Mouse (Mus musculus) forebrain, embryonic 14.5 days (tissue): ENCODE results near the gene Tnfaip1. TPM values are rescaled to one million over a fixed set of nuclear protein-coding genes. Genes with fewer than 3 reads are reported as not detected.

Experiments used
- ATAC-seq: fragments of 200-750 bp; cut with Nextera tagmentation; 2 replicates; pipeline ENCODE4 v1.8.0; 2017; ENCODE audit warnings: mild to moderate bottlenecking, moderate library complexity
- DNase-seq: peaks from one replicate; pipeline ENCODE4 v3.0.0-alpha.2; 2015; ENCODE audit warnings: low spot score
- H3K27ac ChIP-seq: fragments of 300-500 bp; sonication (generic); 2 replicates; pipeline ENCODE4 v1.5.1; 2014; ENCODE audit warnings: low read depth, mild to moderate bottlenecking, control low read depth, low read length, moderate library complexity
- H3K27me3 ChIP-seq: fragments of 300-500 bp; sonication (generic); replicated peaks from 2 replicates; pipeline ENCODE4 v1.6.1; 2014; ENCODE audit warnings: low read length, control low read depth, mixed read lengths; ENCODE audit not compliant: control insufficient read depth, insufficient read depth
- H3K36me3 ChIP-seq: fragments of 300-500 bp; sonication (generic); 2 replicates; pipeline ENCODE4 v1.6.1; 2014; ENCODE audit warnings: low read length, control low read depth; ENCODE audit not compliant: control insufficient read depth, insufficient read depth
- H3K4me1 ChIP-seq: fragments of 300-500 bp; sonication (generic); 2 replicates; pipeline ENCODE4 v1.6.1; 2014; ENCODE audit warnings: antibody characterized with exemption, low read length, control low read depth; ENCODE audit not compliant: control insufficient read depth, insufficient read depth
- H3K4me2 ChIP-seq: fragments of 300-500 bp; sonication (generic); 2 replicates; pipeline ENCODE4 v1.6.1; 2014; ENCODE audit warnings: mild to moderate bottlenecking, control low read depth, low read length
- H3K4me3 ChIP-seq: fragments of 300-500 bp; sonication (generic); 2 replicates; pipeline ENCODE4 v1.5.1; 2014; ENCODE audit warnings: low read depth, low read length, control low read depth
- H3K9ac ChIP-seq: fragments of 300-500 bp; sonication (generic); 2 replicates; pipeline ENCODE4 v1.6.1; 2014; ENCODE audit warnings: mild to moderate bottlenecking, low read length, control low read depth, moderate library complexity
- H3K9me3 ChIP-seq: fragments of 300-500 bp; sonication (generic); replicated peaks from 2 replicates; pipeline ENCODE4 v1.6.1; 2016; ENCODE audit warnings: low read length, control low read depth, mixed read lengths; ENCODE audit not compliant: control insufficient read depth
- WGBS: fragments of 180-500 bp; shearing (Covaris S2); extraction: QIAGEN DNeasy Blood & Tissue Kit; methylation state at CpG from one replicate; pipeline ENCODE4 v1.1.7; 2014; 5-methylcytosine and 5-hydroxymethylcytosine counted together
- polyA plus RNA-seq: library from polyadenylated mRNA; unstranded; fragments of >200 nt; fragmentation: Nextera tagmentation; extraction: Ambion mirVana; gene quantifications from 2 replicates; pipeline ENCODE4 v1.2.1, GENCODE M21; 2014

Tnfaip1 gene
- polyA plus RNA-seq, 1 experiment from 2014 or later, result 66.1 TPM

- Histone ChIP-seq H3K9ac (no peak overlapping the region), H3K36me3 (peaks cover 46% of the 10 kb centered on the region), H3K9me3 (no peaks in the 10 kb centered on the region), H3K4me3 (no peak overlapping the region), H3K4me1 (no peaks in the 10 kb centered on the region), H3K27me3 (no peaks in the 10 kb centered on the region), H3K27ac (no peak overlapping the region), H3K4me2 (no peak overlapping the region)
- 92% methylated on average over 6 of the region's 6 CpGs for WGBS
- DNase-seq (no peak), ATAC-seq (no peak)
Measured at GRCm38 (mm10) chr11:78567614-78568013, 31.5 kb upstream of the Tnfaip1 start.

GRCm38 (mm10) chr11:78566775-78567174 is 30.6 kb upstream of the Tnfaip1 start:
- DNase-seq (no peak), ATAC-seq (no peak)
- Histone ChIP-seq H3K9me3 (no peaks in the 10 kb centered on the region), H3K4me1 (no peaks in the 10 kb centered on the region), H3K36me3 (peaks cover 37% of the 10 kb centered on the region), H3K27ac (no peak overlapping the region), H3K9ac (no peak overlapping the region), H3K4me3 (no peak overlapping the region), H3K27me3 (no peaks in the 10 kb centered on the region), H3K4me2 (no peak overlapping the region)
- WGBS, result 85% methylated on average over 6 of the region's 6 CpGs

GRCm38 (mm10) chr11:78560447-78560846 is 24.3 kb upstream of the Tnfaip1 start:
- WGBS, result 14% methylated on average over 4 of the region's 4 CpGs
- Histone ChIP-seq H3K27me3 (no peaks in the 10 kb centered on the region), H3K4me1 (no peaks in the 10 kb centered on the region), H3K27ac (no peak overlapping the region), H3K36me3 (no peaks in the 10 kb centered on the region), H3K4me3 (no peak overlapping the region), H3K9me3 (no peaks in the 10 kb centered on the region), H3K9ac (no peak overlapping the region), H3K4me2 (no peak overlapping the region)
- DNase-seq (peak; percentile 92), ATAC-seq (peak; percentile 76)

GRCm38 (mm10) chr11:78557241-78557640 is 21.1 kb upstream of the Tnfaip1 start:
- H3K9me3 ChIP-seq, result no peaks in the 10 kb centered on the region
- no peaks in the 10 kb centered on the region for H3K27me3 ChIP-seq
- WGBS, result 52% methylated on average over 8 of the region's 8 CpGs
- ATAC-seq, result no peak
- H3K27ac ChIP-seq, result no peak overlapping the region
- no peak overlapping the region for H3K4me2 ChIP-seq
- DNase-seq, result no peak
- H3K4me3 ChIP-seq, result no peak overlapping the region
- no peaks in the 10 kb centered on the region for H3K36me3 ChIP-seq
- no peak overlapping the region for H3K9ac ChIP-seq
- no peaks in the 10 kb centered on the region for H3K4me1 ChIP-seq

GRCm38 (mm10) chr11:78556070-78556469 is 19.9 kb upstream of the Tnfaip1 start:
- 87% methylated on average over 4 of the region's 4 CpGs for WGBS
- ATAC-seq (no peak), DNase-seq (no peak)
- H3K9ac ChIP-seq, result no peak overlapping the region
- H3K4me2 ChIP-seq, result no peak overlapping the region
- no peaks in the 10 kb centered on the region for H3K36me3 ChIP-seq
- H3K4me3 ChIP-seq, result no peak overlapping the region
- H3K27me3 ChIP-seq, result no peaks in the 10 kb centered on the region
- H3K27ac ChIP-seq, result no peak overlapping the region
- peaks cover 1% of the 10 kb centered on the region; the same call in 1 of the 2 replicates for H3K4me1 ChIP-seq
- no peaks in the 10 kb centered on the region for H3K9me3 ChIP-seq

GRCm38 (mm10) chr11:78555623-78556022 is 19.5 kb upstream of the Tnfaip1 start:
- Histone ChIP-seq H3K27me3 (no peaks in the 10 kb centered on the region), H3K9ac (no peak overlapping the region), H3K9me3 (no peaks in the 10 kb centered on the region), H3K4me1 (peaks cover 3% of the 10 kb centered on the region; the same call in 1 of the 2 replicates), H3K36me3 (no peaks in the 10 kb centered on the region), H3K4me3 (no peak overlapping the region), H3K27ac (no peak overlapping the region), H3K4me2 (no peak overlapping the region)
- ATAC-seq, result no peak
- no peak for DNase-seq
- WGBS, result 87% methylated on average over 3 of the region's 3 CpGs

- Histone ChIP-seq H3K4me2 (peak overlapping the region; percentile 79), H3K36me3 (no peaks in the 10 kb centered on the region), H3K4me1 (peaks cover 16% of the 10 kb centered on the region), H3K27ac (peak overlapping the region; percentile 70), H3K9ac (peak overlapping the region; percentile 66), H3K4me3 (peak overlapping the region; percentile 59), H3K27me3 (no peaks in the 10 kb centered on the region), H3K9me3 (no peaks in the 10 kb centered on the region)
- 33% methylated on average over 6 of the region's 6 CpGs for WGBS
- DNase-seq, result no peak
- ATAC-seq, result peak; percentile 43
Measured at GRCm38 (mm10) chr11:78551059-78551398, 14.9 kb upstream of the Tnfaip1 start.

GRCm38 (mm10) chr11:78550168-78551058 is 14.3 kb upstream of the Tnfaip1 start, which contains the start of gene Tmem97:
Gene Tmem97 (minus strand): TSS chr11:78550777.
- Histone ChIP-seq H3K36me3 (peaks cover 4% of the 10 kb centered on the region; the same call in 1 of the 2 replicates), H3K4me1 (peaks cover 16% of the 10 kb centered on the region), H3K4me3 (peak within 1 kb of the TSS; percentile 59), H3K4me2 (peak within 1 kb of the TSS; percentile 79), H3K27me3 (no peaks in the 10 kb centered on the region), H3K9me3 (no peaks in the 10 kb centered on the region), H3K9ac (peak within 1 kb of the TSS; percentile 73), H3K27ac (peak within 1 kb of the TSS; percentile 77)
- DNase-seq (peak; percentile 99), ATAC-seq (peak; percentile 100)
- under 1% methylated on average over 58 of the region's 60 CpGs for WGBS

- DNase-seq (no peak), ATAC-seq (no peak)
- Histone ChIP-seq H3K36me3 (peaks cover 7% of the 10 kb centered on the region; the same call in 1 of the 2 replicates), H3K4me1 (peaks cover 16% of the 10 kb centered on the region), H3K27me3 (no peaks in the 10 kb centered on the region), H3K4me2 (peak overlapping the region; percentile 79), H3K4me3 (peak overlapping the region; percentile 59), H3K9ac (peak overlapping the region; percentile 73), H3K9me3 (no peaks in the 10 kb centered on the region), H3K27ac (no peak overlapping the region)
- WGBS, result 10% methylated on average over 5 of the region's 5 CpGs
Measured at GRCm38 (mm10) chr11:78549491-78549987, 13.4 kb upstream of the Tnfaip1 start.
